Mouse (Mus musculus) bone marrow, adult 2 months (tissue): ENCODE results near the gene Myo1b.

Source experiments
- CTCF ChIP-seq: fragments of 200-500 bp; IDR thresholded peaks from 2 replicates; pipeline ENCODE4 v1.5.1; 2011; ENCODE audit warnings: low read length, control low read depth; ENCODE audit not compliant: control insufficient read depth, insufficient read depth
- POLR2A ChIP-seq: fragments of 200-500 bp; IDR thresholded peaks from 2 replicates; pipeline ENCODE4 v1.6.1; 2011; ENCODE audit warnings: low read depth, mild to moderate bottlenecking, control low read depth, low read length, borderline replicate concordance; ENCODE audit not compliant: control insufficient read depth

DNA sequence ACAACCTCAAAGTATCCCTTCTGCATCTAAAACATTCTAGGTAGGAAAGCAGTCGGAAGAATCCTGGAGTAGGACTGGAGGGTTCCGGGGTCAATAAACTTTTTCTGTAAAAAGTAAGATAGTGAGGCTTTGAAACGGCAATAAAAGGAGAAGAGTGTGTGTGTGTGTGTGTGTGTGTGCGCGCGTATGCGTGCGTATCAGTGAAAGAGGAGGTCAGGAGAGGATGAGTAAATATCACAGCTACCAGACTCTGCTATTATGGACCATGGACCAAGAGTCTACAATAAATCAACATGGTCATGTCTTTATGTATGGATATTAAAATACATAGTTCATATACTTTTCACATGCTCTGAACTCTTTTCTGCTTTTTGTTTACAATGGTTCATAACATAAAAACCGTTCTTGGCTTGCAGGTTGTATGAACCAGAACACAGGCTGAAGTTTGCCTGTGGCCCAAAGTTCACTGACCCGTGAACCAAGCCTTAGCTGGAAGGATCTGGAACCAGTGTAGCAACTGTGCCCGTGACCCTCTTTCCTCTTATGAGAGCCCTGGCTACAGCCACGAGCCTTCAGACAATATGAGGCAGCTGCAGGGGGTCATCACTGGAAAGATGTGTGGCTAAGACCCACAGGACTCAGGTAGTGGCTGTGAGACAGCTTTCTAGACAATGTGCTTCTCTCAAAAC lies 145.9 kb downstream of the Myo1b start:
- TF ChIP-seq CTCF (no peak), POLR2A (no peak)
